Mouse (Mus musculus): ENCODE data around the gene Was. TPM values are rescaled to one million over a fixed set of nuclear protein-coding genes. Genes with fewer than 3 reads are reported as not detected.
A peak's percentile ranks its signal among the peaks of the same experiment; 100 is the strongest.
"Not testable (repeated sequence)": the region's sequence is repeated elsewhere in the genome, so short reads cannot be mapped to it uniquely, and the experiment has no call there.

Was gene
- total RNA-seq, 2 experiments from 2014 or later = 1.1 to 1.5 TPM

- intact Hi-C loops (cut with DNase I) = no loop called here
- DNase-seq (ENCODE audit: low spot score in 2 of 2) = no peak
These were observed 5.5 kb downstream of the Was start for GRCm38 (mm10) chrX:8084771-8085259.

DNA sequence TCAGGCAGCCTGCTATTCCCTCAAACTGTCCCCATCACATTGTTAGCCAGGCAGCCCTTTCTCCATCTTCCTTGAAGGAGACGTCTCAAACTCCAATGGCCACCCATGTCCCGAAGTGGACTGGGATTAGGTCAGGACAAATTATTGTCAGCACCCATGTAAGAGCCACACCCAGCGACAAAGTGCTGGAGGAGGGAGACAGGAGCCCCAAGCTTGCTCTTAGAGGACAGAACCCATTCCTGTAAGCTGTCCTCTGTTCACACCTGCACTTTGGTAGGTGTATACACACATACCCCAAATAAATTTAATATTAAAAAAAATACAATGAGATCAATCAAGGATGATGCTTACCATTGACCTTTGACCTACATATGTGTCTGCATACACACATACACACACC lies 15.2 kb downstream of the Was start:
- intact Hi-C loops (cut with DNase I) = no loop called here
- no peak for DNase-seq (ENCODE audit: low spot score in 2 of 2)

DNA sequence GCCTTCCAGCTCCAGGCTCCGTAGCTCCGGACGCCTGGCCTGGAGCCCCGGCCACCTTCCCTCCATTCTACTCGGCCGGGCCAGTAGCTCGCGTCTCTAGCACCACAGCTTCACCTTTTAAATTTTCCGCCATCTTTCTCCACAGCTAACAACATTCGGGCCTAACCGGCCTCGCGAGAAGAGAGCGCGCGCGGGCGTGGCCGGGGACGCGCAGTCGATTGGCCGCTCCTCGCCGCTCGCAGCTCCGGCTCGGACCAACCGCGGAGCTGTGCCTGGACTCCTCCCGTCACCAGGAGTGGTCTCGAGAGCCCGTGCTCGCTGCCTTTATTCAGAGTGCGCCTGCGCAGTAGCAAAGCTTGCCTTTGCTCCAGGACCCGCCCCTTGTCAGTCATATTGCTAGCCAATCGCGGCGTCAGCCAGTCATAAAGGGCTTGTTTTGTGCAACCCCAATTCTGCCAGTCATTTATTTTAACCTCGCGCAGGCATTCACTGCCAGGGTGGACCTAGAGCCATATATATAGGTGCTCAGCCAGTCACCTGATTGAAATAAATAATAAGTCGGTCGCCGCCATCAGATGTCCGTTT lies 15.8 kb downstream of the Was start, which contains the start of gene Suv39h1:
Gene Suv39h1, minus strand, starts transcription at position 331 of the 585 bp plus-strand sequence.
- DNase-seq (ENCODE audit: low spot score in 2 of 2) = peak; percentile 92 to 97
- intact Hi-C loops (cut with DNase I) = loop anchor here (5.0 kb wide), 1 partner anchor 127 kb away; the partner anchor contains the start of gene Hdac6

DNA sequence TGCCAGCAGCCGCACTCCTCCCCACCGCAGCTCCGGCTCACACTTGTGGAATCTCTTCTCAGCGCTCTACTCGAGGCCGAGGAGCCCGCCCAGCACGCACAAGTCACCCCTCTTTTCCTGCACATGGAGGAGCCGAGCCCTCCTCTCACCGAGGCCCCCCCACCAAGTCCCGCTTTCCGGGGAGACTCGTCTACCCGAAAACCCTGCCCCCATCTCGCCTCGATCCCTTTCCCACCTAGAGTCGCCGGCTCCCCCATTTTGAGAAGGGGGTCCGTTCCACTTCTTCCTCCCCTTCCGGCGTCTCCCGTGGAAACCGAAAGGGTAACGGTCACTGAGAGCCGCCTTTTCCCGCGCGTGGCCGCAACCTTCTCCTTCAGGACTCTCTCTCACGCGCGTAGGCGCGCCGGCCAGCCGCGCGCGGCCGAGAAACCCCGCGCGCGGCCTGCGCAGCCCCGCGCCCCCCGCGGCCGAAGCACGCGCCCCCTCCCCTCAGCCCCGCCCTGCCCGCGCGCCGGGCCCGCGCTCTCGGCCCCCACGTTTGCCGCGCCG lies 16.3 kb downstream of the Was start:
- intact Hi-C loops (cut with DNase I) = loop anchor here (5.0 kb wide), 1 partner anchor 127 kb away; the partner anchor contains the start of gene Hdac6

DNA sequence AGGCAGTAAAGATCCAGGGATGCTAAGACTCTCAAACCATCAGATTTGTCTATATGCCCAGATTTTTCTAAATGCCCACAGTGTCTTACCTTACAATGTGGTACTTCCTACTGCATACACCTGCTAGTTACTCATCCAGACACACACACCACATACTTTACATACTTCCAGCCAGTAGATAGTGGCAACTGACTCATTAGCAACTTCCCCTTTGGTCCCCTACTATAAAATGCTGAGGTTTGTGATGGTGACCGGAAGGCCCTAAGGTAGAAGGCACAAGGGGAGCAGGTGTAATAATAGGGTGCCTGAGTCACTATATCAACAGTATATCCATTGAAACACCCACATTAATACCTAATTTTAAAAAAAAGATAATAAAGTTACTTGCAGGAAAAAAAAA lies 21.1 kb downstream of the Was start:
- DNase-seq (ENCODE audit: low spot score in 2 of 2) = no peak
- intact Hi-C loops (cut with DNase I) = no loop called here

More for the DNA sequence above, 16.3 kb downstream of the Was start:
- peak; percentile 3 to 4 for DNase-seq (ENCODE audit: low spot score in 2 of 2)

DNA sequence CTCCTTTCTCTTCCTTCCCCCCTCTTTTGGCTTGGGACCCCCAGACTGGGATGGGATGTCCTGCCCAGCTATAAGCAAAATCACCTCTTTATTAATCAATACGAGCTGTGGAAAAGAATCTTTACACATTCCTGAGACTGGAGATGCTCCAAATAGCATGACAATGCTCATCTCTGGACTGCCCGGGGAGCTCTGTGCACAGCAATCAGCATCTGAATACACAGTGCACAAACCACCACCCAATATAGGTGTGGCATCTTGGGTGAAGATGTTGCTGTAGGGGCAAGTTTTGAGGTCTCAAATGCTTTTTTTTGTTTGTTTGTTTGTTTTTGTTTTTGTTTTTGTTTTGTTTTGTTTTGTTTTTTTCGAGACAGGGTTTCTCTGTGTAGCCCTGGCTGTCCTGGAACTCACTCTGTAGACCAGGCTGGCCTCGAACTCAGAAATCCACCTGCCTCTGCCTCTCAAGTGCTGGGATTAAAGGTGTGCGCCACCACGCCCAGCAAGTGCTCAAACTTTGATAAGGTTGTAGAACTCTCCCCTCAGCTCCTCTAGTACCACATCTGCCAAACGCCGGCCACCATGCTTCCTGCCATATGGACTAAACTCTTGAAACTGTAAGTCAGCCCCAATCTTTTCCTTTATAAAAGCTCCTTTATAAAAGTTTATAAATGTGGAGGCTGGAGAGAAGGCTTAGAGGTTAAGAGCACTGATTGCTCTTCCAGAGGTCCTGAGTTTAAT lies 39.1 kb downstream of the Was start:
- intact Hi-C loops (cut with DNase I); DNase-seq (ENCODE audit: low spot score in 2 of 2): not testable (repeated sequence)

- DNase-seq (ENCODE audit: low spot score in 2 of 2) = no peak
- intact Hi-C loops (cut with DNase I) = no loop called here
These were observed 57.3 kb downstream of the Was start for GRCm38 (mm10) chrX:8033009-8033408.

Other genes starting within 250 kb of the Was start
- 10 to 100 TPM; 74.8 to 83.2 TPM for gene Otud5, start 249.1 kb downstream of the Was start, total RNA-seq (2021)
- gene Pim2, start 212.2 kb downstream of the Was start, total RNA-seq (2021) = 10 to 100 TPM; 55.3 to 57.3 TPM
- 10 to 100 TPM; 46.6 to 47.4 TPM for gene Slc35a2, start 206.5 kb downstream of the Was start, total RNA-seq (2021)
- 10 to 100 TPM; 77.7 to 86.6 TPM for gene Pqbp1, start 191.2 kb downstream of the Was start, total RNA-seq (2021)
- 10 to 100 TPM; 19.1 to 21.7 TPM for gene Timm17b, start 191.1 kb downstream of the Was start, total RNA-seq (2021)
- not detected for gene Gm10491, start 182.7 kb downstream of the Was start, total RNA-seq (2021)
- not detected for gene Gm10490, start 181.0 kb downstream of the Was start, total RNA-seq (2021)
- 100 to 1,000 TPM; 397 to 420 TPM for gene Pcsk1n, start 170.7 kb downstream of the Was start, total RNA-seq (2021)
- gene Eras, start 161.9 kb downstream of the Was start, total RNA-seq (2021) = not detected
- gene Hdac6, start 142.6 kb downstream of the Was start, total RNA-seq (2021) = 10 to 100 TPM; 49.9 to 50.4 TPM
- not detected for gene Gata1, start 112.4 kb downstream of the Was start, total RNA-seq (2021)
- not detected for gene Glod5, start 72.0 kb downstream of the Was start, total RNA-seq (2021)
- gene Suv39h1, start 15.7 kb downstream of the Was start, total RNA-seq (2021) = 10 to 100 TPM; 22.3 to 26.5 TPM
- 100 to 1,000 TPM; 189 to 222 TPM for gene Wdr13, start 42.4 kb upstream of the Was start, total RNA-seq (2021)
- gene Rbm3, start 55.4 kb upstream of the Was start, total RNA-seq (2021) = 100 to 1,000 TPM in 1 of 2 experiments, 10 to 100 TPM in 1; 97.4 to 123 TPM
- 10 to 100 TPM; 15.8 to 16.6 TPM for gene Tbc1d25, start 85.7 kb upstream of the Was start, total RNA-seq (2021)
- gene Ebp, start 103.0 kb upstream of the Was start, total RNA-seq (2021) = 10 to 100 TPM; 35.6 to 41.4 TPM
- 10 to 100 TPM; 74.0 to 75.2 TPM for gene Porcn, start 116.0 kb upstream of the Was start, total RNA-seq (2021)
- gene Ftsj1, start 161.9 kb upstream of the Was start, total RNA-seq (2021) = 10 to 100 TPM; 20.2 to 25.9 TPM
- gene Slc38a5, start 180.6 kb upstream of the Was start, total RNA-seq (2021) = 1 to 10 TPM; 7.3 to 9.0 TPM
- not detected for gene Ssxb10, start 236.9 kb upstream of the Was start, total RNA-seq (2021)